Mouse (Mus musculus): Measurements from ENCODE around the gene Ciapin1. TPM values are rescaled to one million over a fixed set of nuclear protein-coding genes. Genes with fewer than 3 reads are reported as not detected.

Gene Ciapin1
- polyA plus RNA-seq, 1 experiment = 32.8 TPM

DNA sequence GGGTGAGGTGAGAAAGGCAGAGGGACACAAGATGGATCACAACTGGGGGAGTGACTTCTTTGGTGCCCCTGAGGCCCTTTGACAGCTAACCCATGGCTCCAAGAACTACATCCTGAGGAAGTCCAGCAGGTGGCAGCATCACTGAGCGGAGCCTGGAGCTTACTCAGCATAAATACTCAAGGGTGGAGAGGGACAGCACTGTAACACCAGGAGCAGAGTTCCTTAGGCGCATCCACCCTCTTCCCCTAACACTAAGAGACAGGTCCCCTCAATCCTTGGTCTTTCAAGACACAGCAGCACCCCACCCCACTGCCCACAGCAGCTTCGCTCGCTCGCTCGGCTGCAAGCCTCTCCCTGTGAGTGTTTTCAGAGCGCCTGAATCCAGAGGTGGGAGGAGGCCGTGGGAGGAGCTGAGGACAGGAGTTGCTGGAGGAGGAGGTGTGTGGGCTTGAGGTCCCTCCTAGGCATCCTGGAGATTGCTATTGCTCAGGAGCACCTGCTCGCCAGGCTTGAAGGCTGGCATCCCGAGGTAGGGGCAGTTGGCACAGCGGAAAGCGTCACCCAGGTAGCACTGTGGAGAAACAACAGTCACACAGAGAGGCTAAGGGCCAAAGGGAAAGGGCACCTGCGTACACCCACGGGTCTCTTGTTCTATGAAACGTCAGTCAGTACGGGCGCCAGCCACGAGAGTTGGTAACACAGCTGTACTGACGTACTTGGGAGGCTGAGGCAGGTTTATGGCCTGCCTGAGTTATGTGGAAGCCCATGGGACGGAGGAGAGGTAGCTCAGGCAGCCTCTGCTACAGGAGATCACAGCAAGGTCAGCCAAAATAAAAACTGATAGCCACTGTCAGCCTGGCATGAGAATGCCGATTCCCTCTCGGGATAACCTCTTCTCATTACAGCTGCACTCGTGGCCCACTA lies 15.3 kb downstream of the Ciapin1 start:
- no peak overlapping the region for H3K27ac ChIP-seq (ENCODE audit: insufficient read depth, low read length)
- TF ChIP-seq CTCF (IDR thresholded peaks at IDR 0.05; ENCODE audit: extremely low read depth, insufficient read depth, insufficient read length, insufficient replicate concordance) (peak; percentile 55; the same call in 1 of the 2 replicates), POLR2A (IDR thresholded peaks at IDR 0.05; ENCODE audit: low read depth, low read length) (no peak)
- peak in 1 of 2 experiments; percentile 50 for DNase-seq (ENCODE audit: low read depth in 1 of 2, low spot score in 2 of 2)
- peaks cover 21% of the 10 kb centered on the region for H3K36me3 ChIP-seq (ENCODE audit: control insufficient read depth, insufficient read depth, low read length)
- no peaks in the 10 kb centered on the region for H3K27me3 ChIP-seq (ENCODE audit: control insufficient read depth, insufficient read depth, low read length)
- no peak overlapping the region for H3K4me3 ChIP-seq (ENCODE audit: extremely low read depth, insufficient read depth, insufficient read length)
- 95% methylated on average over 23 of the region's 23 CpGs for whole genome bisulfite sequencing
- no peaks in the 10 kb centered on the region for H3K4me1 ChIP-seq (ENCODE audit: control insufficient read depth, insufficient read depth, insufficient read length)

- TF ChIP-seq CTCF (IDR thresholded peaks at IDR 0.05; ENCODE audit: extremely low read depth, insufficient read depth, insufficient read length, insufficient replicate concordance) (no peak), POLR2A (IDR thresholded peaks at IDR 0.05; ENCODE audit: low read depth, low read length) (no peak)
- 98% methylated on average over 2 of the region's 2 CpGs for WGBS
- Histone ChIP-seq H3K27ac (ENCODE audit: insufficient read depth, low read length) (no peak overlapping the region), H3K4me1 (ENCODE audit: control insufficient read depth, insufficient read depth, insufficient read length) (no peaks in the 10 kb centered on the region), H3K27me3 (ENCODE audit: control insufficient read depth, insufficient read depth, low read length) (no peaks in the 10 kb centered on the region), H3K4me3 (ENCODE audit: extremely low read depth, insufficient read depth, insufficient read length) (no peak overlapping the region), H3K36me3 (ENCODE audit: control insufficient read depth, insufficient read depth, low read length) (peaks cover 18% of the 10 kb centered on the region)
- no peak for DNase-seq (ENCODE audit: low read depth in 1 of 2, low spot score in 2 of 2)
Measured at GRCm38 (mm10) chr8:94821381-94821780, 16.8 kb downstream of the Ciapin1 start.

- Histone ChIP-seq H3K4me1 (ENCODE audit: control insufficient read depth, insufficient read depth, insufficient read length) (no peaks in the 10 kb centered on the region), H3K4me3 (ENCODE audit: extremely low read depth, insufficient read depth, insufficient read length) (no peak overlapping the region), H3K36me3 (ENCODE audit: control insufficient read depth, insufficient read depth, low read length) (peaks cover 18% of the 10 kb centered on the region), H3K27me3 (ENCODE audit: control insufficient read depth, insufficient read depth, low read length) (no peaks in the 10 kb centered on the region), H3K27ac (ENCODE audit: insufficient read depth, low read length) (no peak overlapping the region)
- 94% methylated on average over 7 of the region's 7 CpGs for WGBS
- no peak for DNase-seq (ENCODE audit: low read depth in 1 of 2, low spot score in 2 of 2)
- TF ChIP-seq CTCF (IDR thresholded peaks at IDR 0.05; ENCODE audit: extremely low read depth, insufficient read depth, insufficient read length, insufficient replicate concordance) = no peak
- TF ChIP-seq POLR2A (IDR thresholded peaks at IDR 0.05; ENCODE audit: low read depth, low read length) = no peak
Measured at GRCm38 (mm10) chr8:94820553-94820952, 17.6 kb downstream of the Ciapin1 start.

DNA sequence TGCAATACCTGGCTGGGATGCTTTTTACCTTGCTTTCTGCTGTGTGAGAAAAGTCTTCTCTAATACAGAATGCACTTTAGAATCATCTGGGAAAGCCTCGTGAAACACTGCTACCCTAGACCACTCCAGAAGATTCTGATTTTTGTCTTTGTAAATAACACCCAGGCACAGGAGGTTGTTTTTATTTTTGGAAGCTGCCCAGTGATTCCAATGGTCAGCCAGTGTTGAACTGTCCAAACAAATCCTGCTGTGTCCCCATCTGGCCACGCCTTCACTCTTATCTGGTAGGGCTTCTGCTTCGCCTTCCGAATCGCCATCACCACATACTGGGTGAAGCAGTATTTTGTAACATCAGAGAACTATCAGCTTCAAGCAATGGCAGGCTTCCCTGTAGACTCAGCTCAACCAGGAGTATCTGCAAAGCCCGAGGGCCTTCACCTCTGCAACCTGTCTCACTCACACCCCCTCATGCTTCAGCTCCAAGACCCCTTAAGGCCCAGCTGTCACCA lies 18.4 kb downstream of the Ciapin1 start:
- peaks cover 16% of the 10 kb centered on the region for H3K36me3 ChIP-seq (ENCODE audit: control insufficient read depth, insufficient read depth, low read length)
- H3K4me3 ChIP-seq (ENCODE audit: extremely low read depth, insufficient read depth, insufficient read length) = no peak overlapping the region
- DNase-seq (ENCODE audit: low read depth in 1 of 2, low spot score in 2 of 2) = no peak
- no peaks in the 10 kb centered on the region for H3K4me1 ChIP-seq (ENCODE audit: control insufficient read depth, insufficient read depth, insufficient read length)
- 89% methylated on average over 6 of the region's 6 CpGs for WGBS
- H3K27ac ChIP-seq (ENCODE audit: insufficient read depth, low read length) = no peak overlapping the region
- H3K27me3 ChIP-seq (ENCODE audit: control insufficient read depth, insufficient read depth, low read length) = no peaks in the 10 kb centered on the region
- no peak for TF ChIP-seq CTCF (IDR thresholded peaks at IDR 0.05; ENCODE audit: extremely low read depth, insufficient read depth, insufficient read length, insufficient replicate concordance)

GRCm38 (mm10) chr8:94817933-94818332 lies 20.2 kb downstream of the Ciapin1 start:
- 41% methylated on average over 11 of the region's 11 CpGs for WGBS
- Histone ChIP-seq H3K27ac (ENCODE audit: insufficient read depth, low read length) (no peak overlapping the region), H3K4me3 (ENCODE audit: extremely low read depth, insufficient read depth, insufficient read length) (no peak overlapping the region), H3K4me1 (ENCODE audit: control insufficient read depth, insufficient read depth, insufficient read length) (no peaks in the 10 kb centered on the region), H3K36me3 (ENCODE audit: control insufficient read depth, insufficient read depth, low read length) (peaks cover 8% of the 10 kb centered on the region), H3K27me3 (ENCODE audit: control insufficient read depth, insufficient read depth, low read length) (no peaks in the 10 kb centered on the region)
- TF ChIP-seq POLR2A (IDR thresholded peaks at IDR 0.05; ENCODE audit: low read depth, low read length) (no peak), CTCF (IDR thresholded peaks at IDR 0.05; ENCODE audit: extremely low read depth, insufficient read depth, insufficient read length, insufficient replicate concordance) (no peak)
- no peak for DNase-seq (ENCODE audit: low read depth in 1 of 2, low spot score in 2 of 2)

GRCm38 (mm10) chr8:94814556-94814955 lies 23.6 kb downstream of the Ciapin1 start:
- H3K27me3 ChIP-seq (ENCODE audit: control insufficient read depth, insufficient read depth, low read length) = no peaks in the 10 kb centered on the region
- H3K27ac ChIP-seq (ENCODE audit: insufficient read depth, low read length) = no peak overlapping the region
- WGBS = 0% methylated on average over 1 of the region's 1 CpGs
- H3K4me3 ChIP-seq (ENCODE audit: extremely low read depth, insufficient read depth, insufficient read length) = no peak overlapping the region
- H3K4me1 ChIP-seq (ENCODE audit: control insufficient read depth, insufficient read depth, insufficient read length) = no peaks in the 10 kb centered on the region
- no peaks in the 10 kb centered on the region for H3K36me3 ChIP-seq (ENCODE audit: control insufficient read depth, insufficient read depth, low read length)
- no peak for DNase-seq (ENCODE audit: low read depth in 1 of 2, low spot score in 2 of 2)
- TF ChIP-seq CTCF (IDR thresholded peaks at IDR 0.05; ENCODE audit: extremely low read depth, insufficient read depth, insufficient read length, insufficient replicate concordance) = peak; percentile 20; the same call in 1 of the 2 replicates
- TF ChIP-seq POLR2A (IDR thresholded peaks at IDR 0.05; ENCODE audit: low read depth, low read length) = no peak

GRCm38 (mm10) chr8:94812645-94813098 lies 25.5 kb downstream of the Ciapin1 start:
- H3K4me3 ChIP-seq (ENCODE audit: extremely low read depth, insufficient read depth, insufficient read length) = no peak overlapping the region
- no peaks in the 10 kb centered on the region for H3K36me3 ChIP-seq (ENCODE audit: control insufficient read depth, insufficient read depth, low read length)
- H3K27ac ChIP-seq (ENCODE audit: insufficient read depth, low read length) = no peak overlapping the region
- peak; percentile 64 to 70 for DNase-seq (ENCODE audit: low read depth in 1 of 2, low spot score in 2 of 2)
- WGBS = 36% methylated on average over 6 of the region's 6 CpGs
- no peaks in the 10 kb centered on the region for H3K4me1 ChIP-seq (ENCODE audit: control insufficient read depth, insufficient read depth, insufficient read length)
- H3K27me3 ChIP-seq (ENCODE audit: control insufficient read depth, insufficient read depth, low read length) = no peaks in the 10 kb centered on the region
- TF ChIP-seq POLR2A (IDR thresholded peaks at IDR 0.05; ENCODE audit: low read depth, low read length) (no peak), CTCF (IDR thresholded peaks at IDR 0.05; ENCODE audit: extremely low read depth, insufficient read depth, insufficient read length, insufficient replicate concordance) (peak; percentile 27; the same call in 1 of the 2 replicates)
